Mouse (Mus musculus): Measurements from ENCODE around the gene AC131692.1.

AC131692.1 gene

GRCm38 (mm10) chr19:6067724-6068415, 26.3 kb upstream of the AC131692.1 start, which contains the start of gene Tm7sf2:
TSS of gene Tm7sf2 (minus strand) at chr19:6068373.
- peak; percentile 77 for DNase-seq (ENCODE audit: low spot score)

DNA sequence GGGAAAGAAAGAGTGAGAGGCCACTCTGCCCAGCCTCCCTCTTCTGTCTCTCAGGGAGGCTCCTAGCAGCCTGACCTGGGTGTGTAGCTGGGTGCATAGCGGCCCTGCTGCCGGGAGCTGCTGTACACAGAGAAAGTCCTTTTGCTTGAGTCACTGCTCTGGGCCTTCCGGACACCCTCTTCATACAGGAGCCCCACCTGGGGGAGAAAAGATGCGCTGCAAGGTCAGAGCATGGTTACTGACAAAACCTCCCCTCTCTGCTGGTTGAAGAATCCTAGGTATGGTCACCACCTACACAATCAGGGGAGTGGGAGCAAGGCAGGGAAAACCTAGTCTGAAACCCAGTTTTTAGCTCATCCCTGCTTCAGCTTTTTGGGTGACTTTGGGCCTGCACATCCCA, 25.3 kb upstream of the AC131692.1 start:
- DNase-seq (ENCODE audit: low spot score): no peak

DNA sequence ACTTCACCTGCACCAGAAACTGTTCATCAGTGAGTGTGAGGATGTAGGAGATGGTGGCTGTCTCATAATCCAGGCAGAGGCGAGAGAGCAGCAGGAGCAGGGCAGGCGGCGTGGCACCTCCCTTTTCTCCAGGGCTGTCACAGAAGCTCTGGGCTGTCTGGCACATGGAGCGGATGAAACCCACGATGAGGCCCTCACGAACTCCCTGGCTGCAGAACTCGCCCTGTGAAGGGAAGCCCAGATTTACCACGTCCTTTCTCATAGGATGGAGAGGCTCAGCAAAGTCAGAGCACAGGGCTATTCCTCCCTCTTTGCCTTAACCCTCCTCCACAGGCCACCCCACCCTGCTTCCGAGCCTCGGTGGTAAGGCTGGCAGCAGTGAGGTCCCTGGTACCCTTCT, 24.4 kb upstream of the AC131692.1 start:
- no peak for DNase-seq (ENCODE audit: low spot score)

DNA sequence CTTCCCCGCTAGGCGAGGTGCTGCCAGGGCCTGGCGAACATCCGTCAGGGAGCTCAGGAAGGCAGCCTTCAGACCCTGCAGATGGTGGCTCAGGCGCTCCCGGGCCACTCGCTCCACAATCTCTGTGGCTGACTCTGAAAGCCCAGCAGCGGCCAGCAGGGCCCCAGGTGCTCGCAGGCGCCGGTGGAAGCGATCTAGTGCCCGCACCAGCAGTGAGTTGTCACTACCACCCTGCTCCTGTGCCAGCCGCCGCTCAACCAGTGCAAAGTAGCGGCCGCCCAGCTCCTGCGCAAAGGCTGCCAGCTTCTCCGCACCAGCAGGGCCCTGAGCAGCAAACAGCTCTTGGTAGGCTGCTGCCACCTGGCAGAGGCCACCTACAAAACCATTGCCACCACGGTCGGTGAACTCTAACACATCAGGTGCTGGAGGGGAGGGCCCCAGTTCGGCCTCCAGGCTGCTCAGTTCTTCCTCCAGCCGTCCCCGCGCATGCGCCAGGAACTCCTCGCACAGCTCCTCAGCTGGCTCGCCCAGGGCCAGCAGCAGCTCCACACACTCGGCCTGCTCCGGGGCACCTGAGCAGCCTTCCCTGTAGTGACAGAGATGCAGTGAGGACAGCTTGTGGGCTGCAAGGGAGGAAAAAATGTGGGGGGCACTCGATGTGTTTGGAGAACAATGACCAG, 23.5 kb upstream of the AC131692.1 start:
- DNase-seq (ENCODE audit: low spot score): no peak

- DNase-seq (ENCODE audit: low spot score): no peak
These were observed 23.0 kb upstream of the AC131692.1 start for GRCm38 (mm10) chr19:6071261-6071660.

- no peak for DNase-seq (ENCODE audit: low spot score)
These were observed 20.3 kb upstream of the AC131692.1 start for GRCm38 (mm10) chr19:6073889-6074288.

DNA sequence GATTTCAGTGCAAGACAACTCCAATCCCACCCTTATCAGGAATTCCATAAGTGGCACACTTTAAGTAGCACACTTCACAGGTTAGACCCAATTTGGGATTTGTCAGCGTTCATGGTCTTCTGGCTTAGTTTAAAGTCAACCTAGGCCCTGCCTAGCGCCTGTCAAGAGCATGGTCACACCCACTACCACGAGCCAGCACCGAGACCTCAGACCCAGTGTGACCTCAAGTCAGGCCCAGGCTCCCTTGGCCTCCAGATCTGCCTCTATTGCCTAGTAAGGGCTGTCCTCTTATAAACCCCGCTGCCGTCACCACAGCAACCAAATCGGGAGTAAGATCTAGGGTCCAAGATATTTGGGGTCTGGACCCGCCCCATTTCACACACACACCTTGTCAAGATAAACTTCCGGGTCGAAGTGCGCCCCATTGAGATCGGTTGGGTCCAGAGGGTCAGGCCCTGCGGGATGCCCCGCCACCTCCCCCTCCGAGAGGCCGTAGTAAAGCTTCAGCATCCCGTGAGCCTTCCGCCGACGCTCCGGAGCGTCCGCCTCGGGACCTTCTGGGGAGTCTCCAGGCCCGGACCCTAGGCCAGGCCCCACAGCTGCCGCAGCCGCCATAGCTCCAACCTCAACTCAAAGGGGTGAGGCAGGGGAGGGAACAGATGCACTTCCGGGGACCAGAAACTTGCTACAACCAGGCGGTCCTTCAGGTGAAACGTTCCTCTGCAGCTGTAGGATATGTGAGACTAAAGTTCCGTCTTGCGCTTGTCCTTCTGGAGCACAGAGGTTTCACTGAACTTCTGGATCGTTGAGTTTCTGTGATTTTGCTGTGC, 17.4 kb upstream of the AC131692.1 start, which contains the start of gene Vps51:
Vps51 (minus strand) TSS at position 668 of the 830 bp plus-strand sequence.
- DNase-seq (ENCODE audit: low spot score): peak; percentile 76

DNA sequence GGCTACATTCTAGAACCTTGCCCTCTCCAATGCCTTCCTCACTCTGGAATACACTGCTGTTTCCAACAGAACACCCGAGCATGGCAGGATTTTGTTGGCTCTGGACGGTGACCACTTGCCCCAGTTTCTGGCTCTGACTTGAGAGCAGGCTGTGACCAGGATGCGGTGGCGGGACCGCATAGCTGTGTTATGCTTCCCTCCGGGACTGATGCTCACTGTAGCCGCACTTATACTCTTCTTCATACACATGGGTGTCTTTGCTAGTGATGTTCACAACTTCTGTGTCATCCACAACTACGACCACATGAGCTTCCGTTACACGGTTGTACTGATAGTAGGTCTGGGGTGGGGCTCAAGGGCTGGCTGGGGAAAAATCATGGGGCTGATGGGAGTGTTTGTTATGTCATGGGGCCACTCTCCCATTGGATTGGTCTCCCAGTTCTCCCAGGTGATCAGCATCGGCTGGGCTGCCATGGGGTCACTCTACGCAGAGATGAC, 14.2 kb upstream of the AC131692.1 start, which contains the start of gene Tmem262:
Tmem262 (plus strand) TSS at position 51 of the 498 bp plus-strand sequence.
- no peak for DNase-seq (ENCODE audit: low spot score)

DNA sequence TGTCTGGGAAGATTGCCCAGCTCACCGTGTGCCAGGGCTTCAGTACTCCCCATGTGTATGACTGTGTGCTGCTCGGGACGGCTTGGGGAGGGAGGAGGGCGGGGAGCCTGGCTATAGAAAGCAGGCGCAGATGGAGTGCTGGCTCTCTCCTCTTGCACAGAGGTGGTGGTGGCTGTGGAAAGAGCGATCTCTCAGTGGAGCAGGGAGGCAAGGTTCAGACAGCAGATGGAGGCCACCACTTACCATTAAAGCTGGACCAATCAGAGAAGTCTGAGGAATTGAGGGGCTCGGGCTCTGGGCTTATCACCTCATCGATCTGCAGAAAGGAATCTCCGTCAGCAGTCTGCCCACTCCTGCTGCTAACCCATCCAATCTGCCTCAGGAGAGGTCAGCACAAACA, 12.1 kb upstream of the AC131692.1 start, which contains the start of gene Gm28374:
Gm28374 (minus strand) TSS at position 101 of the 400 bp plus-strand sequence.
- DNase-seq (ENCODE audit: low spot score): no peak

DNA sequence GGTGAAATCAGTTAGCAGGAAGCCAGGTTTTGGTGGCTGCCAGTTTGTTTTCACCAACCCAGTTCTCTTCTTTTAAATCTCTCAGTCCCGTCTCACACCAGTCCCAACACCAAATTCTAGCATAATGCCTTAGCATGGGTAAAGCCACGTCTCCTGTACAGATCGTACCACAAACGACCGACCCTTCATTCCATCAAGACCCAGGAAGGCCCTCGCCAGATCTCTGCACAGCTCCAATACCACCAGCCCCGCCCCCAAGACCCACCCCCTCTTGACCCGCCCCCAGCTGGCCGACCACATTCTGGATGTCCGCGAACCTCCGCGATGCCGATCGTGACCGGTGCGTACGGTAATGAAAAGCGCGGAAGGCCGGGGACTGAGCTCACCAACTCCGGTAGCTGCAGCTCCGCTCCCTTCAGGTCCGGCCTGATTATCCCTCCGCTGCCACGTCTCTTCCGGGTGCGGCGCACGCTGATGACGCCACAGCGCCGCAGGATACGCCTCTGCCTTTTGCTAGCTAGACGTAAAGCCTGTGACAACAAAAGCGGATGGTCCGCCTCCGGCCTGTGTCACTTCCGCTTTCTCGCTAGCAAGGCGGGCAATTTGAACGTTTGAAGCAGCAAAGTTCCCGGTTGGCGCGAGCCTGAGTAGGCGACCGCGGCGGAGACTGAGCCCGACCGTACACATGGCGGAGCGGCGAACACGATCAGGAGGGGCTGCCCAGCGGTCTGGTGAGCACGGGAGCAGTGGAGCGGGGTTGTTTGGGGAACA, 9.6 kb upstream of the AC131692.1 start, which contains the start of the genes Zfpl1 and Cdca5:
Zfpl1 (minus strand) TSS at position 479 of the 771 bp plus-strand sequence.
Cdca5 (plus strand) TSS at position 506 of the 771 bp plus-strand sequence.
- DNase-seq (ENCODE audit: low spot score): peak; percentile 96

- DNase-seq (ENCODE audit: low spot score): no peak
These were observed 8.8 kb upstream of the AC131692.1 start for GRCm38 (mm10) chr19:6085417-6085879.

- no peak for DNase-seq (ENCODE audit: low spot score)
These were observed 5.4 kb upstream of the AC131692.1 start for GRCm38 (mm10) chr19:6088841-6089240.

GRCm38 (mm10) chr19:6097847-6098246, 3.6 kb downstream of the AC131692.1 start:
- no peak for DNase-seq (ENCODE audit: low spot score)

DNA sequence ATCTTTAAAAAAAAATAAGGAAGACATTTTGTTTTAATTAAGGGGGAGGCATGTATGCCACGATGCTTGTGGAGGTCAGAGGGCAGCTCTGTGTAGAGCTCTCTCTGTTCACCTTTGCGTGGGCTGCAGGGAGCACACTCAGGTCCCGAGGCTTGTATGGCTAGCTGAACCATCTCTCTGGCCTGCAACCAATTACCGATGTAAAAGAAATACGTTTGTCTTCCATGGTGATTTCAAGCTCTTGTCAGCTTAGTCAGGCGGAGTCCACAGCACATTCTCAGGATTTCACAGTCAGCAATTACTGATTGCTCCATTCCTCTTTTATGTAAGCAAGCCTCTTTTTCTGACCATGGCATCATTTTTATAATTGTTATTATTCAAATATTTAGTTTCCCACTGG, 7.0 kb downstream of the AC131692.1 start:
- DNase-seq (ENCODE audit: low spot score): no peak

GRCm38 (mm10) chr19:6102169-6102853, 8.1 kb downstream of the AC131692.1 start:
- DNase-seq (ENCODE audit: low spot score): no peak

- DNase-seq (ENCODE audit: low spot score): no peak
These were observed 10.3 kb downstream of the AC131692.1 start for GRCm38 (mm10) chr19:6104476-6104875.

GRCm38 (mm10) chr19:6105586-6105985, 11.4 kb downstream of the AC131692.1 start, which contains the start of gene Naaladl1:
TSS of gene Naaladl1 (plus strand) at chr19:6105782.
- no peak for DNase-seq (ENCODE audit: low spot score)

DNA sequence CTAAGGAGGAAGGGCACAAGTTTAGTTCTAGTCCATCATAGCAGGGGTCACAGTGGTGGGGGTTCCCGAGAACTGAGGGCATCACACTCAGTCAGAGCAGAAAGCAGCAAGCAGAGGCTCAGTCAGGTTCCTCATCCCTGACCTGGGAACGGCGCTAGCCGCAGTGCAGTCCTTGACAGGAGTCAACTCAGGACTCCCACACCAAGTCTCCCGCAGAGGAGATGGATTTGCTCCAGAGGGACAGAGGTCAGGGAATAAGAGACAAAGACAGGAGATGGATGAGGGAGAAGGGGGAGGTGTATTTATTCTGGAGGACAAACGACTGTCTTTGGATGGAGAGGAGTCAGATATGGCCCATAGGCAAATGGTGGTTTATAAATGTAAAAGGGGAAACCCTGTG, 18.9 kb downstream of the AC131692.1 start:
- DNase-seq (ENCODE audit: low spot score): no peak

GRCm38 (mm10) chr19:6116113-6116850, 22.1 kb downstream of the AC131692.1 start:
- no peak for DNase-seq (ENCODE audit: low spot score)

Measured in left cerebral cortex, adult 11 months (tissue).